Mouse (Mus musculus) ES-Bruce4 (cell line): ENCODE measurements at regions not wholly inside any gene's neighbourhood (a gene's known extent, or its start where the extent isn't known, plus 50 kb on each side); places are given as distances from the start of the nearest gene placed in this dataset.

Experiments
- CTCF ChIP-seq: IDR thresholded peaks from one replicate; pipeline ENCODE4 v1.8.1; 2011; ENCODE audit warnings: low read depth, low read length
- EP300 ChIP-seq: IDR thresholded peaks from 2 replicates; pipeline ENCODE4 v1.6.1; 2011; ENCODE audit warnings: low read depth, low read length; ENCODE audit not compliant: insufficient read depth
- POLR2A ChIP-seq: IDR thresholded peaks from one replicate; pipeline ENCODE4 v1.8.1; 2011; ENCODE audit warnings: low read length; ENCODE audit not compliant: insufficient read depth

DNA sequence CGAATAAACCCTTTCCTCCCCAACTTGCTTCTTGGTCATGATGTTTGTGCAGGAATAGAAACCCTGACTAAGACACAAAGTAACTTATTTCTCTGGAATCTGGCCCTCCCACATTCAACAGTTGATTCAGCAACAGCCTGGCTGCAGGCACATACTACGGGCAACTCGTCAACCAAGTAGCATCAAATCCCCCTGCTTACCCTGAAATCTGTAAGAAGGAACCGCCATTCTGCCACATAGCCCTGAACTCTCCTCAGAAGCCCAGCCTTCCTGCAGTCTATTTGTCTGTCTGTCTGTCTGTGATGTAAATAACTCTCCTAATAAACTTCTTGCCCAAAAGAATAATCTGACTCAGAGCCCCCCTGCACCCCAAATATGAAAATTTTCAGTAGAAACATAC, 73.9 kb downstream of the Il12a start:
- TF ChIP-seq CTCF (no peak), EP300 (no peak), POLR2A (no peak)
